Mouse (Mus musculus): ENCODE measurements around the gene Hoxc11.

- no peak for TF ChIP-seq CTCF (IDR thresholded peaks at IDR 0.05; ENCODE audit: borderline replicate concordance, insufficient read depth, low read length)
- no peak for TF ChIP-seq POLR2A (IDR thresholded peaks at IDR 0.05; ENCODE audit: low read depth, low read length)
Measured at GRCm38 (mm10) chr15:102921053-102922011, 32.9 kb upstream of the Hoxc11 start, which contains the start of gene Hoxc13.

All from embryonic fibroblast, embryonic 13.5 days (primary cell).